Comparison of ENCODE assay signal across 11 mouse cellular contexts in the genomic region with DNA sequence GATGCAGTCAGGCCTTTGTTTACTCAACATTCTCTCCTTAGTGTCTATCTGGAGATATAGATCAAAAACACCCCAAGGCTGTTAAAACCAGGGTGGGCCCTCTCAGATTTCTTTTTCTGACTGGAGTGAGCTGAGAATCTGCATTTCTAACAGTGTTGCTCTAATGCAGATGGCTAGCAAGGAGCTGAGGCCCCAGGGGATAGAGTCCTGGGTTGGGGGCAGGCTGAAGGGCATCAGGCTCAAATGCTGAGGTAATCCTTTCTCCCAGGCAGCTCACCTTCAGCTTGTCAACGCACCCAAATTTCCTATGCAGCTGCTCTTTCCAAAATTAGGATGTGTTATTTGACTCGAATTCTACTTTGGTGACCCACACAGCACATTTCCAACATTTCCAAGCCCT.
A peak's percentile ranks its signal among the peaks of the same experiment; 100 is the strongest.
DNase-seq lines count a peak whose midpoint lies in the region; ATAC-seq lines count a peak whose summit lies in the region.
"Had no signal": no experiment of that assay in that cellular context is flagged by ENCODE, and none has a peak within 500 bp of the region (broad histone marks: within the 10 kb centered on the region; RNA-seq: fewer than 3 reads in every experiment).

No protein-coding gene starts in this region.

- peak overlapping the region; percentile 25 for H3K4me3 ChIP-seq in lung, embryonic 16.5 days (ENCODE audit: low read length)
- no peak overlapping the region for H3K4me3 ChIP-seq in forebrain, embryonic 14.5 days (ENCODE audit: low read depth, low read length)
- H3K4me3 ChIP-seq in limb, embryonic 12.5 days (replicated peaks): 0 out of 2 replicates have a peak overlapping the region, but pooled peaks have one; percentile 3
- H3K4me3 ChIP-seq in stomach, embryonic 16.5 days (replicated peaks; ENCODE audit: low read length): 0 out of 2 replicates have a peak overlapping the region, but pooled peaks have one; percentile 15
- H3K4me3 ChIP-seq: erythroblast, embryonic 14.5 days had no signal

- 10% methylated on average over 2 of the region's 2 CpGs for WGBS in lung, embryonic 16.5 days
- WGBS in forebrain, embryonic 14.5 days: 27% methylated on average over 2 of the region's 2 CpGs
- WGBS in limb, embryonic 12.5 days: 10% methylated on average over 2 of the region's 2 CpGs
- WGBS in stomach, embryonic 16.5 days: 16% methylated on average over 2 of the region's 2 CpGs

- 0 out of 2 replicates have a peak, but pooled peaks cover 2% of the 10 kb centered on the region for H3K4me1 ChIP-seq in lung, embryonic 16.5 days (replicated peaks; ENCODE audit: control insufficient read depth, insufficient read depth, low read length)
- peaks cover 9% of the 10 kb centered on the region; the same call in 1 of the 2 replicates for H3K4me1 ChIP-seq in forebrain, embryonic 14.5 days (ENCODE audit: control insufficient read depth, insufficient read depth, low read length)
- no peaks in the 10 kb centered on the region for H3K4me1 ChIP-seq in limb, embryonic 12.5 days (replicated peaks)
- H3K4me1 ChIP-seq in stomach, embryonic 16.5 days (ENCODE audit: control insufficient read depth, insufficient read depth, low read length): no peaks in the 10 kb centered on the region; the same call in 1 of the 2 replicates

- ATAC-seq in lung, embryonic 16.5 days (ENCODE audit: low read depth): peak; percentile 34; the same call in 1 of the 2 replicates
- peak; percentile 24; the same call in 1 of the 2 replicates for ATAC-seq in forebrain, embryonic 14.5 days
- ATAC-seq in limb, embryonic 12.5 days (ENCODE audit: insufficient number of reproducible peaks, insufficient read depth, low FRiP score, low TSS enrichment, low read depth): peak; percentile 64
- ATAC-seq in stomach, embryonic 16.5 days (ENCODE audit: insufficient read depth, low FRiP score): no peak

- H3K9me3 ChIP-seq in lung, embryonic 16.5 days (ENCODE audit: control insufficient read depth, low read length): no peaks in the 10 kb centered on the region
- no peaks in the 10 kb centered on the region for H3K9me3 ChIP-seq in forebrain, embryonic 14.5 days (replicated peaks; ENCODE audit: control insufficient read depth, low read length)
- H3K9me3 ChIP-seq in limb, embryonic 12.5 days: peaks cover 11% of the 10 kb centered on the region; the same call in 1 of the 2 replicates
- H3K9me3 ChIP-seq in stomach, embryonic 16.5 days (replicated peaks; ENCODE audit: control insufficient read depth, low read length): no peaks in the 10 kb centered on the region

- no peaks in the 10 kb centered on the region for H3K27me3 ChIP-seq in lung, embryonic 16.5 days (ENCODE audit: control insufficient read depth, insufficient read depth, low read depth, low read length)
- H3K27me3 ChIP-seq in forebrain, embryonic 14.5 days (replicated peaks; ENCODE audit: control insufficient read depth, insufficient read depth, low read length): no peaks in the 10 kb centered on the region
- H3K27me3 ChIP-seq in limb, embryonic 12.5 days: no peaks in the 10 kb centered on the region
- no peaks in the 10 kb centered on the region for H3K27me3 ChIP-seq in stomach, embryonic 16.5 days (ENCODE audit: control insufficient read depth, insufficient read depth, low read length)

- H3K9ac ChIP-seq in lung, embryonic 16.5 days (ENCODE audit: low read length): peak overlapping the region; percentile 31; the same call in 1 of the 2 replicates
- H3K9ac ChIP-seq in forebrain, embryonic 14.5 days (ENCODE audit: low read length): no peak overlapping the region
- no peak overlapping the region for H3K9ac ChIP-seq in limb, embryonic 12.5 days (replicated peaks)
- H3K9ac ChIP-seq in stomach, embryonic 16.5 days (ENCODE audit: low read length): no peak overlapping the region

- H3K36me3 ChIP-seq in lung, embryonic 16.5 days (ENCODE audit: control insufficient read depth, insufficient read depth, low read length): no peaks in the 10 kb centered on the region
- H3K36me3 ChIP-seq in forebrain, embryonic 14.5 days (ENCODE audit: control insufficient read depth, insufficient read depth, low read length): no peaks in the 10 kb centered on the region
- no peaks in the 10 kb centered on the region for H3K36me3 ChIP-seq in limb, embryonic 12.5 days
- H3K36me3 ChIP-seq in stomach, embryonic 16.5 days (ENCODE audit: control insufficient read depth, insufficient read depth, low read length): no peaks in the 10 kb centered on the region

- H3K27ac ChIP-seq in lung, embryonic 16.5 days (ENCODE audit: low read length): peak overlapping the region; percentile 17; the same call in 1 of the 2 replicates
- H3K27ac ChIP-seq in forebrain, embryonic 14.5 days (ENCODE audit: low read depth, low read length): no peak overlapping the region
- peak overlapping the region; percentile 83 for H3K27ac ChIP-seq in limb, embryonic 12.5 days
- H3K27ac ChIP-seq in stomach, embryonic 16.5 days (ENCODE audit: low read length): 0 out of 2 replicates have a peak overlapping the region, but pooled peaks have one; percentile 6
- H3K27ac ChIP-seq: macrophage had no signal

- DNase-seq in lung, postnatal 14 days: no peak
- DNase-seq in forebrain, embryonic 14.5 days (ENCODE audit: low spot score): no peak
- DNase-seq in gastrocnemius, adult 18-20 months (ENCODE audit: low spot score): no peak
- DNase-seq in right cerebral cortex, postnatal 14 days: no peak
- DNase-seq: right cerebral cortex, adult 18-20 months; thymus, postnatal 25 days had no signal

- peak overlapping the region; percentile 52 for H3K4me2 ChIP-seq in lung, embryonic 16.5 days (ENCODE audit: low read depth, low read length)
- peak overlapping the region; percentile 41 for H3K4me2 ChIP-seq in forebrain, embryonic 14.5 days (ENCODE audit: low read length)
- peak overlapping the region; percentile 42 for H3K4me2 ChIP-seq in limb, embryonic 12.5 days
- H3K4me2 ChIP-seq in stomach, embryonic 16.5 days (ENCODE audit: low read depth, low read length): peak overlapping the region; percentile 35
